Mouse (Mus musculus) neural tube, embryonic 14.5 days (tissue): ENCODE measurements around the gene Ifnar2. TPM values are rescaled to one million over a fixed set of nuclear protein-coding genes. Genes with fewer than 3 reads are reported as not detected.

Experiments
- ATAC-seq: fragments of 200-750 bp; cut with Nextera tagmentation; 2 replicates; pipeline ENCODE4 v1.8.0; 2017; ENCODE audit warnings: low read depth, mild to moderate bottlenecking, moderate TSS enrichment, moderate library complexity
- H3K27ac ChIP-seq: fragments of 300-500 bp; sonication (generic); 2 replicates; pipeline ENCODE4 v1.5.1; 2014; ENCODE audit warnings: low read depth, mild to moderate bottlenecking, control low read depth, low read length, moderate library complexity, mixed read lengths
- H3K27me3 ChIP-seq: fragments of 300-500 bp; sonication (generic); 2 replicates; pipeline ENCODE4 v1.6.1; 2014; ENCODE audit warnings: low read length; ENCODE audit not compliant: control insufficient read depth, insufficient read depth
- H3K36me3 ChIP-seq: fragments of 300-500 bp; sonication (generic); 2 replicates; pipeline ENCODE4 v1.6.1; 2014; ENCODE audit warnings: low read length, mixed read lengths; ENCODE audit not compliant: control insufficient read depth, insufficient read depth
- H3K4me1 ChIP-seq: fragments of 300-500 bp; sonication (generic); 2 replicates; pipeline ENCODE4 v1.6.1; 2014; ENCODE audit warnings: low read length; ENCODE audit not compliant: control insufficient read depth, insufficient read depth
- H3K4me2 ChIP-seq: fragments of 300-500 bp; sonication (generic); 2 replicates; pipeline ENCODE4 v1.6.1; 2014; ENCODE audit warnings: mild to moderate bottlenecking, low read depth, low read length, control low read depth
- H3K4me3 ChIP-seq: fragments of 300-500 bp; sonication (generic); 2 replicates; pipeline ENCODE4 v1.5.1; 2014; ENCODE audit warnings: low read depth, low read length, control low read depth, mixed read lengths
- H3K9ac ChIP-seq: fragments of 300-500 bp; sonication (generic); replicated peaks from 2 replicates; pipeline ENCODE4 v1.6.1; 2014; ENCODE audit warnings: low read depth, mild to moderate bottlenecking, control low read depth, low read length, mixed read lengths
- H3K9me3 ChIP-seq: fragments of 300-500 bp; sonication (generic); 2 replicates; pipeline ENCODE4 v1.6.1; 2016; ENCODE audit warnings: low read length; ENCODE audit not compliant: control insufficient read depth
- WGBS: fragments of 180-500 bp; shearing (Covaris S2); extraction: QIAGEN DNeasy Blood & Tissue Kit; methylation state at CpG from one replicate; pipeline ENCODE4 v1.1.7; 2014; 5-methylcytosine and 5-hydroxymethylcytosine counted together
- polyA plus RNA-seq: library from polyadenylated mRNA; unstranded; fragments of >200 nt; fragmentation: Nextera tagmentation; extraction: Ambion mirVana; gene quantifications from 2 replicates; pipeline ENCODE4 v1.2.1, GENCODE M21; 2014

Gene Ifnar2
- polyA plus RNA-seq, 1 experiment from 2014 or later = 33.8 TPM

- Histone ChIP-seq H3K4me2 (no peak overlapping the region), H3K9me3 (no peaks in the 10 kb centered on the region), H3K27me3 (no peaks in the 10 kb centered on the region), H3K9ac (no peak overlapping the region), H3K4me3 (no peak overlapping the region), H3K36me3 (no peaks in the 10 kb centered on the region), H3K27ac (no peak overlapping the region), H3K4me1 (no peaks in the 10 kb centered on the region)
- 40% methylated on average over 3 of the region's 3 CpGs for WGBS
- no peak for ATAC-seq
Measured at GRCm38 (mm10) chr16:91363483-91363882, 9.1 kb upstream of the Ifnar2 start.

GRCm38 (mm10) chr16:91366567-91366966 is 6.0 kb upstream of the Ifnar2 start:
- H3K27ac ChIP-seq = no peak overlapping the region
- H3K9me3 ChIP-seq = no peaks in the 10 kb centered on the region
- no peak overlapping the region for H3K9ac ChIP-seq
- H3K27me3 ChIP-seq = no peaks in the 10 kb centered on the region
- H3K4me2 ChIP-seq = no peak overlapping the region
- no peaks in the 10 kb centered on the region for H3K4me1 ChIP-seq
- ATAC-seq = no peak
- no peaks in the 10 kb centered on the region for H3K36me3 ChIP-seq
- H3K4me3 ChIP-seq = no peak overlapping the region

- Histone ChIP-seq H3K27me3 (no peaks in the 10 kb centered on the region), H3K4me2 (no peak overlapping the region), H3K36me3 (no peaks in the 10 kb centered on the region), H3K9me3 (no peaks in the 10 kb centered on the region), H3K4me3 (no peak overlapping the region), H3K27ac (no peak overlapping the region), H3K4me1 (no peaks in the 10 kb centered on the region), H3K9ac (no peak overlapping the region)
- ATAC-seq = no peak
- 94% methylated on average over 2 of the region's 2 CpGs for WGBS
Measured at GRCm38 (mm10) chr16:91367066-91367465, 5.5 kb upstream of the Ifnar2 start.

GRCm38 (mm10) chr16:91373473-91374252 is 1.1 kb downstream of the Ifnar2 start:
- Histone ChIP-seq H3K4me2 (peak overlapping the region; percentile 60), H3K27me3 (no peaks in the 10 kb centered on the region), H3K36me3 (no peaks in the 10 kb centered on the region), H3K9ac (peak overlapping the region; percentile 95), H3K4me3 (peak overlapping the region; percentile 89), H3K9me3 (no peaks in the 10 kb centered on the region), H3K27ac (peak overlapping the region; percentile 92), H3K4me1 (peaks cover 4% of the 10 kb centered on the region; the same call in 1 of the 2 replicates)
- WGBS = 43% methylated on average over 13 of the region's 13 CpGs
- ATAC-seq = no peak

- H3K36me3 ChIP-seq = no peaks in the 10 kb centered on the region
- H3K27ac ChIP-seq = no peak overlapping the region
- 95% methylated on average over 3 of the region's 3 CpGs for WGBS
- H3K9me3 ChIP-seq = no peaks in the 10 kb centered on the region
- peaks cover 4% of the 10 kb centered on the region; the same call in 1 of the 2 replicates for H3K4me1 ChIP-seq
- H3K4me2 ChIP-seq = peak overlapping the region; percentile 60; the same call in 1 of the 2 replicates
- no peaks in the 10 kb centered on the region for H3K27me3 ChIP-seq
- H3K9ac ChIP-seq = no peak overlapping the region
- no peak for ATAC-seq
- peak overlapping the region; percentile 89; the same call in 1 of the 2 replicates for H3K4me3 ChIP-seq
Measured at GRCm38 (mm10) chr16:91374253-91374634, 1.7 kb downstream of the Ifnar2 start.

- Histone ChIP-seq H3K27me3 (no peaks in the 10 kb centered on the region), H3K4me1 (peaks cover 4% of the 10 kb centered on the region; the same call in 1 of the 2 replicates), H3K9me3 (no peaks in the 10 kb centered on the region), H3K27ac (no peak overlapping the region), H3K36me3 (no peaks in the 10 kb centered on the region), H3K4me3 (no peak overlapping the region), H3K4me2 (no peak overlapping the region), H3K9ac (no peak overlapping the region)
- 79% methylated on average over 10 of the region's 10 CpGs for WGBS
- ATAC-seq = no peak
Measured at GRCm38 (mm10) chr16:91376701-91377100, 4.1 kb downstream of the Ifnar2 start.

GRCm38 (mm10) chr16:91378431-91378986 is 5.9 kb downstream of the Ifnar2 start:
- Histone ChIP-seq H3K27ac (peak overlapping the region; percentile 2; the same call in 1 of the 2 replicates), H3K27me3 (no peaks in the 10 kb centered on the region), H3K4me1 (peaks cover 4% of the 10 kb centered on the region; the same call in 1 of the 2 replicates), H3K9me3 (no peaks in the 10 kb centered on the region), H3K4me2 (no peak overlapping the region), H3K36me3 (no peaks in the 10 kb centered on the region), H3K9ac (no peak overlapping the region), H3K4me3 (no peak overlapping the region)
- no peak for ATAC-seq
- 62% methylated on average over 17 of the region's 17 CpGs for WGBS

GRCm38 (mm10) chr16:91378991-91379390 is 6.4 kb downstream of the Ifnar2 start:
- Histone ChIP-seq H3K36me3 (no peaks in the 10 kb centered on the region), H3K27me3 (no peaks in the 10 kb centered on the region), H3K4me2 (no peak overlapping the region), H3K9me3 (no peaks in the 10 kb centered on the region), H3K4me3 (no peak overlapping the region), H3K4me1 (peaks cover 1% of the 10 kb centered on the region; the same call in 1 of the 2 replicates), H3K27ac (peak overlapping the region; percentile 2; the same call in 1 of the 2 replicates), H3K9ac (no peak overlapping the region)
- ATAC-seq = peak; percentile 44; the same call in 1 of the 2 replicates
- 18% methylated on average over 9 of the region's 9 CpGs for WGBS

- no peak for ATAC-seq
- Histone ChIP-seq H3K27ac (peak overlapping the region; percentile 2; the same call in 1 of the 2 replicates), H3K4me2 (no peak overlapping the region), H3K27me3 (no peaks in the 10 kb centered on the region), H3K9me3 (no peaks in the 10 kb centered on the region), H3K4me1 (no peaks in the 10 kb centered on the region), H3K36me3 (no peaks in the 10 kb centered on the region), H3K4me3 (no peak overlapping the region), H3K9ac (no peak overlapping the region)
- 40% methylated on average over 3 of the region's 3 CpGs for WGBS
Measured at GRCm38 (mm10) chr16:91379412-91379811, 6.8 kb downstream of the Ifnar2 start.
